Mouse (Mus musculus) heart, postnatal 0 days (tissue): Measurements from ENCODE around the gene Zfp37.

Experiments
- CTCF ChIP-seq: IDR thresholded peaks from 2 replicates; pipeline ENCODE4 v1.5.1; 2016; ENCODE audit warnings: antibody characterized with exemption, control low read depth, low read depth
- EP300 ChIP-seq: IDR thresholded peaks from 2 replicates; pipeline ENCODE4 v1.6.1; 2016; ENCODE audit warnings: antibody characterized with exemption, low read depth

DNA sequence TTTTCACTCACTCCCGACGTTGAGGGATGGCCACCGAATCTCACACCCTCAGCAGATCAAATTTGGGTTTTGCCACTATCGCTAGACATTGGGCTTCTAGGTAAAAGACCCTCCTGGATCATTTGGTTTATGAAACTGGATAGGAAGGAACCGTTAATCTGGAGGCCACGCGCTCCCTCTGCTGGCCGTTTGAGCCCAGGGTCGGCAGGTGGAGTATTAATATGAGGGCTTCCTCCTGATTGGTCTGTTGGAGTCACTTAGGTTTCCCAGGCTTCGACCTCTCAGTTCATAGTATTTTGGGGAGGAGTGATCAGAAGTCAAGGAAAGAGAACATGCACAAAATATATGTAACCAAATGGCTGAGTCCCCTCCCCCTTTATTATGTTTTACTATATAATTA lies 2.5 kb downstream of the Zfp37 start:
- TF ChIP-seq CTCF: peak; percentile 76
- TF ChIP-seq EP300: no peak
